Mouse (Mus musculus): ENCODE measurements around the gene Olfr1179.
"Not testable (repeated sequence)": the region's sequence is repeated elsewhere in the genome, so short reads cannot be mapped to it uniquely, and the experiment has no call there.

The Olfr1179 gene

GRCm38 (mm10) chr2:88406353-88406752, at the start of gene Olfr1179:
Gene Olfr1179 (minus strand): TSS chr2:88406453.
- no peak for DNase-seq

GRCm38 (mm10) chr2:88454567-88454966, 48.3 kb upstream of the Olfr1179 start, which contains the start of gene Olfr1183:
Gene Olfr1183 (plus strand): TSS chr2:88454867.
- DNase-seq, result not testable (repeated sequence)

- DNase-seq, result no peak
Observed at GRCm38 (mm10) chr2:88449031-88449430, 42.8 kb upstream of the Olfr1179 start, which contains the start of gene Gm13757. Gene Gm13757 (minus strand): TSS chr2:88449131.

GRCm38 (mm10) chr2:88426071-88426470, 19.8 kb upstream of the Olfr1179 start, which contains the start of gene Olfr1181:
Gene Olfr1181 (minus strand): TSS chr2:88426171.
- no peak for DNase-seq

GRCm38 (mm10) chr2:88419051-88419450, 12.8 kb upstream of the Olfr1179 start, which contains the start of gene Olfr1180:
Gene Olfr1180 (minus strand): TSS chr2:88419151.
- no peak for DNase-seq

- DNase-seq, result no peak
Observed at GRCm38 (mm10) chr2:88386762-88387161, 19.5 kb downstream of the Olfr1179 start, which contains the start of gene Olfr1178. Gene Olfr1178 (plus strand): TSS chr2:88387062.

GRCm38 (mm10) chr2:88356304-88356703, 49.9 kb downstream of the Olfr1179 start:
- DNase-seq, result no peak

All from cerebellum, adult 9-11 months (tissue).